9 mouse cellular contexts compared by ENCODE assay signal in genomic region chr11:76612638-76613104, GRCm38 (mm10). TPM values are rescaled to one million over a fixed set of nuclear protein-coding genes. Genes with fewer than 3 reads are reported as not detected.
A peak's percentile ranks its signal among the peaks of the same experiment; 100 is the strongest.
DNase-seq lines count a peak whose midpoint lies in the region; ATAC-seq and TF ChIP-seq lines count a peak whose summit lies in the region.
"Had no signal": no experiment of that assay in that cellular context is flagged by ENCODE, and none has a peak within 500 bp of the region (broad histone marks: within the 10 kb centered on the region; RNA-seq: fewer than 3 reads in every experiment).

No protein-coding gene starts in this region.

- H3K4me1 ChIP-seq in embryonic facial prominence, embryonic 12.5 days: peaks cover 9% of the 10 kb centered on the region; the same call in 1 of the 2 replicates
- H3K4me1 ChIP-seq in hindbrain, embryonic 10.5 days (replicated peaks): peaks cover 22% of the 10 kb centered on the region
- H3K4me1 ChIP-seq in liver, postnatal 0 days (ENCODE audit: insufficient read depth): peaks cover 5% of the 10 kb centered on the region; the same call in 1 of the 2 replicates

- H3K9ac ChIP-seq in embryonic facial prominence, embryonic 12.5 days: peak overlapping the region; percentile 41; the same call in 1 of the 2 replicates
- no peak overlapping the region for H3K9ac ChIP-seq in liver, postnatal 0 days (replicated peaks)

- ATAC-seq in embryonic facial prominence, embryonic 12.5 days (ENCODE audit: insufficient number of reproducible peaks, insufficient read depth, low FRiP score, low TSS enrichment): no peak
- no peak for ATAC-seq in liver, postnatal 0 days
- no peak for ATAC-seq in megakaryocyte-erythroid progenitor cell, adult 5-6 weeks (replicated peaks; ENCODE audit: low FRiP score, low TSS enrichment, poor library complexity, severe bottlenecking)

- 1% methylated on average over 19 of the region's 19 CpGs for WGBS in embryonic facial prominence, embryonic 12.5 days
- WGBS in hindbrain, embryonic 10.5 days: 1% methylated on average over 19 of the region's 19 CpGs
- 4% methylated on average over 19 of the region's 19 CpGs for WGBS in liver, postnatal 0 days (ENCODE audit: insufficient replicate concordance)

- peak overlapping the region; percentile 70 for H3K4me2 ChIP-seq in embryonic facial prominence, embryonic 12.5 days (replicated peaks)
- peak overlapping the region; percentile 67 for H3K4me2 ChIP-seq in liver, postnatal 0 days (ENCODE audit: low read depth, low read length)

- no peaks in the 10 kb centered on the region for H3K36me3 ChIP-seq in embryonic facial prominence, embryonic 12.5 days
- no peaks in the 10 kb centered on the region for H3K36me3 ChIP-seq in hindbrain, embryonic 10.5 days
- H3K36me3 ChIP-seq in liver, postnatal 0 days (replicated peaks; ENCODE audit: insufficient read depth, low read length): no peaks in the 10 kb centered on the region

- H3K9me3 ChIP-seq in embryonic facial prominence, embryonic 12.5 days: no peaks in the 10 kb centered on the region
- H3K9me3 ChIP-seq in hindbrain, embryonic 10.5 days: no peaks in the 10 kb centered on the region
- H3K9me3 ChIP-seq in liver, postnatal 0 days (ENCODE audit: low read length): no peaks in the 10 kb centered on the region

- TF ChIP-seq EP300 in liver, postnatal 0 days (IDR thresholded peaks at IDR 0.05; ENCODE audit: low read depth): no peak

- peak overlapping the region; percentile 40 for H3K4me3 ChIP-seq in embryonic facial prominence, embryonic 12.5 days
- peak overlapping the region; percentile 57 for H3K4me3 ChIP-seq in hindbrain, embryonic 10.5 days
- H3K4me3 ChIP-seq in liver, postnatal 0 days (ENCODE audit: low read depth, low read length): peak overlapping the region; percentile 38

- 0 out of 2 replicates have a peak, but pooled peaks cover 3% of the 10 kb centered on the region for H3K27me3 ChIP-seq in embryonic facial prominence, embryonic 12.5 days
- peaks cover 13% of the 10 kb centered on the region; the same call in 1 of the 2 replicates for H3K27me3 ChIP-seq in hindbrain, embryonic 10.5 days (ENCODE audit: insufficient read depth, poor library complexity, severe bottlenecking)
- peaks cover 10% of the 10 kb centered on the region; the same call in 1 of the 2 replicates for H3K27me3 ChIP-seq in liver, postnatal 0 days (ENCODE audit: insufficient read depth, low read length)

- DNase-seq in urinary bladder, postnatal 25 days (ENCODE audit: low spot score): peak; percentile 20
- DNase-seq in urinary bladder, postnatal 10 days (ENCODE audit: low spot score): no peak
- peak; percentile 73 for DNase-seq in hindbrain, embryonic 10.5 days (ENCODE audit: low spot score)
- DNase-seq in layer of hippocampus, adult 8-10 months (ENCODE audit: low spot score in 2 of 2): peak; percentile 44 to 61
- peak; percentile 36 for DNase-seq in liver, postnatal 0 days
- peak; percentile 85 for DNase-seq in retina, embryonic 14.5 days (ENCODE audit: low spot score)

- H3K27ac ChIP-seq in embryonic facial prominence, embryonic 12.5 days: no peak overlapping the region
- H3K27ac ChIP-seq in hindbrain, embryonic 10.5 days: peak overlapping the region; percentile 76
- no peak overlapping the region for H3K27ac ChIP-seq in liver, postnatal 0 days (ENCODE audit: low read depth)

- TF ChIP-seq CTCF in liver, postnatal 0 days (IDR thresholded peaks at IDR 0.05; ENCODE audit: low read depth): no peak

RNA-seq across cellular contexts. Expression of gene Abr, which starts 9.4 kb away (rescaled TPM):
- polyA plus RNA-seq in embryonic facial prominence, embryonic 12.5 days (2016; fragmentation: Nextera tagmentation; extraction: Ambion mirVana): 46.7 and 48.6 TPM in 2 replicates
- 29.5 and 40.5 TPM in 2 replicates for polyA plus RNA-seq in hindbrain, embryonic 10.5 days (2016; fragmentation: Nextera tagmentation; extraction: Ambion mirVana)
- total RNA-seq in layer of hippocampus, adult 8-10 months (2022): 100 to 1,000 TPM; 464 to 480 (median 470) TPM
- 3.4 and 3.6 TPM in 2 replicates for polyA plus RNA-seq in liver, postnatal 0 days (2015; fragmentation: Nextera tagmentation; extraction: Ambion mirVana)
- total RNA-seq in megakaryocyte-erythroid progenitor cell, adult 5-6 weeks (2014; fragmentation: Nextera tagmentation): 7.2 TPM in 2 replicates
- total RNA-seq in megakaryocyte-erythroid progenitor cell, adult 5-6 weeks (2017): 8.0 and 10.9 TPM in 2 replicates

RNA-seq across cellular contexts. Expression of gene Bhlha9, which starts 59.6 kb away (rescaled TPM):
- 0.13 TPM in 1 of 2 replicates, not detected in the other for polyA plus RNA-seq in embryonic facial prominence, embryonic 12.5 days (2016; fragmentation: Nextera tagmentation; extraction: Ambion mirVana)
- polyA plus RNA-seq in hindbrain, embryonic 10.5 days (2016; fragmentation: Nextera tagmentation; extraction: Ambion mirVana): 0.21 TPM in 1 of 2 replicates, not detected in the other
- 1 to 10 TPM; 3.3 to 4.8 (median 3.8) TPM for total RNA-seq in layer of hippocampus, adult 8-10 months (2022)
- 0.08 TPM in 1 of 2 replicates, not detected in the other for polyA plus RNA-seq in liver, postnatal 0 days (2015; fragmentation: Nextera tagmentation; extraction: Ambion mirVana)
- not detected in 2 replicates for total RNA-seq in megakaryocyte-erythroid progenitor cell, adult 5-6 weeks (2014; fragmentation: Nextera tagmentation)
- not detected in 2 replicates for total RNA-seq in megakaryocyte-erythroid progenitor cell, adult 5-6 weeks (2017)
- total RNA-seq: adrenal gland, postnatal 4 days had no signal
